Mouse (Mus musculus) left cerebral cortex, postnatal 4 days (tissue): Measurements from ENCODE around the gene Usp7. TPM values are rescaled to one million over a fixed set of nuclear protein-coding genes. Genes with fewer than 3 reads are reported as not detected.

ENCODE experiments used
- DNase-seq: peaks from one replicate; pipeline ENCODE4 v3.0.0-alpha.2; 2022
- intact Hi-C: fragments of 180-260 bp; cut with DNase I; formaldehyde crosslinking; loops from one replicate; pipeline ENCODE4 v1.15.1; 2025
- total RNA-seq, 2 experiments: library from RNA; stranded (reverse); gene quantifications; 2 replicates each; pipeline ENCODE4 v1.2.3; 2021

Usp7 gene
- total RNA-seq, 2 experiments from 2014 or later = 184 to 190 TPM

- intact Hi-C loops = no loop called here
Observed at GRCm38 (mm10) chr16:8728111-8728748, 63.9 kb downstream of the Usp7 start.

GRCm38 (mm10) chr16:8725807-8726206, 66.3 kb downstream of the Usp7 start:
- DNase-seq = no peak
- intact Hi-C loops = no loop called here

More at GRCm38 (mm10) chr16:8728111-8728748, 63.9 kb downstream of the Usp7 start:
- DNase-seq = no peak

- intact Hi-C loops = no loop called here
- no peak for DNase-seq
Observed at GRCm38 (mm10) chr16:8724031-8724430, 68.1 kb downstream of the Usp7 start.

GRCm38 (mm10) chr16:8720447-8720846, 71.7 kb downstream of the Usp7 start:
- intact Hi-C loops = no loop called here
- DNase-seq = no peak

GRCm38 (mm10) chr16:8717744-8718143, 74.4 kb downstream of the Usp7 start:
- intact Hi-C loops = no loop called here
- no peak for DNase-seq

- no peak for DNase-seq
- intact Hi-C loops = no loop called here
Observed at GRCm38 (mm10) chr16:8716300-8716699, 75.8 kb downstream of the Usp7 start.

- DNase-seq = no peak
- intact Hi-C loops = no loop called here
Observed at GRCm38 (mm10) chr16:8715513-8716080, 76.5 kb downstream of the Usp7 start.

GRCm38 (mm10) chr16:8714851-8715250, 77.3 kb downstream of the Usp7 start:
- no peak for DNase-seq
- intact Hi-C loops = no loop called here

- DNase-seq = no peak
- intact Hi-C loops = no loop called here
Observed at GRCm38 (mm10) chr16:8711998-8712397, 80.1 kb downstream of the Usp7 start.

GRCm38 (mm10) chr16:8700586-8700985, 91.5 kb downstream of the Usp7 start:
- intact Hi-C loops = no loop called here
- peak; percentile 56 for DNase-seq

- no peak for DNase-seq
- intact Hi-C loops = no loop called here
Observed at GRCm38 (mm10) chr16:8699556-8699955, 92.6 kb downstream of the Usp7 start.

- intact Hi-C loops = loop anchor here (5.0 kb wide), 1 partner anchor 161 kb away; no protein-coding TSS in a partner anchor
Observed at GRCm38 (mm10) chr16:8691206-8691605, 100.9 kb downstream of the Usp7 start.

GRCm38 (mm10) chr16:8689979-8690656, 102.0 kb downstream of the Usp7 start:
- peak; percentile 92 for DNase-seq
- intact Hi-C loops = loop anchor here (5.0 kb wide), 1 partner anchor 162 kb away; no protein-coding TSS in a partner anchor

More at GRCm38 (mm10) chr16:8691206-8691605, 100.9 kb downstream of the Usp7 start:
- DNase-seq = no peak

- intact Hi-C loops = no loop called here
- no peak for DNase-seq
Observed at GRCm38 (mm10) chr16:8687559-8688112, 104.5 kb downstream of the Usp7 start.

- intact Hi-C loops = no loop called here
- DNase-seq = peak; percentile 77
Observed at GRCm38 (mm10) chr16:8686871-8687535, 105.1 kb downstream of the Usp7 start.

- peak; percentile 83 for DNase-seq
- intact Hi-C loops = no loop called here
Observed at GRCm38 (mm10) chr16:8686121-8686870, 105.8 kb downstream of the Usp7 start.

GRCm38 (mm10) chr16:8685087-8685486, 107.0 kb downstream of the Usp7 start:
- DNase-seq = no peak
- intact Hi-C loops = no loop called here

GRCm38 (mm10) chr16:8680470-8680869, 111.6 kb downstream of the Usp7 start, which contains the start of gene Gm5767:
Gene Gm5767 (plus strand): TSS chr16:8680770.
- no peak for DNase-seq
- intact Hi-C loops = no loop called here

GRCm38 (mm10) chr16:8679780-8680179, 112.3 kb downstream of the Usp7 start:
- no peak for DNase-seq
- intact Hi-C loops = loop anchor here (5.0 kb wide), 1 partner anchor 272 kb away; no protein-coding TSS in a partner anchor

GRCm38 (mm10) chr16:8678676-8679075, 113.4 kb downstream of the Usp7 start:
- intact Hi-C loops = loop anchor here (5.0 kb wide), 1 partner anchor 271 kb away; no protein-coding TSS in a partner anchor
- no peak for DNase-seq
